Mouse (Mus musculus) layer of hippocampus, postnatal 10 days (tissue): ENCODE data around the gene Macf1. TPM values are rescaled to one million over a fixed set of nuclear protein-coding genes. Genes with fewer than 3 reads are reported as not detected.

Experiments
- DNase-seq, 2 experiments: peaks; one replicate each; pipeline ENCODE4 v3.0.0; 2021; ENCODE audit warnings: low spot score in 2 of 2
- microRNA-seq, 2 experiments: library from miRNA; unstranded; fragments of <30 nt; microRNA quantifications; one replicate each; pipeline ENCODE4 v1.2.0; 2021
- total RNA-seq, 2 experiments: library from RNA; stranded (reverse); gene quantifications; 2 replicates each; pipeline ENCODE4 v1.2.3; 2021

Macf1 gene
- total RNA-seq, 2 experiments from 2014 or later, result 242 to 248 TPM

- peak in 1 of 2 experiments; percentile 31 for DNase-seq
These were observed 361.2 kb downstream of the Macf1 start for GRCm38 (mm10) chr4:123322910-123323309.

- no peak for DNase-seq
These were observed 369.7 kb downstream of the Macf1 start for GRCm38 (mm10) chr4:123314497-123314896.

- no peak for DNase-seq
These were observed 371.1 kb downstream of the Macf1 start for GRCm38 (mm10) chr4:123313010-123313409.

- no peak for DNase-seq
These were observed 372.3 kb downstream of the Macf1 start for GRCm38 (mm10) chr4:123311845-123312244.

DNA sequence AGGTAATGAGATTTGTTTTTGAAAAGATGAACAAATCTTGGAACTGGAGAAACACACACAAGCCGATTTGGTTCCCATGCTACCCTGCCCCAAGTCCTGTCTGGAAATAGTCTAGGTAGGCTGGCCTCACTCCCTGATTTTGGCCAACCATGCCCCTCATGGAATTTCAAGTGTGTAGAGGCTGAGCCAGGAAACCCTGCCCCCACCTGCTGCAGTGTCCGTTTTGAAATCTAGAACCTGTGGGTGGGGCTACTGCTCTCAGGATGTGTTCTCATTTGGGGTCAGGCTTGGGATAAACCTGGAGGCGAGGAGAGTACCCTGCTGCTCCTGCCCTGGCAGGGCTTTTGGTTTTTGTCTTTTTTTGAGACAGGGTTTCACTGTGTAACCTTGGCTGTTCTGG is 375.9 kb downstream of the Macf1 start:
- DNase-seq, result no peak

GRCm38 (mm10) chr4:123306999-123307398 is 377.2 kb downstream of the Macf1 start:
- no peak for DNase-seq

DNA sequence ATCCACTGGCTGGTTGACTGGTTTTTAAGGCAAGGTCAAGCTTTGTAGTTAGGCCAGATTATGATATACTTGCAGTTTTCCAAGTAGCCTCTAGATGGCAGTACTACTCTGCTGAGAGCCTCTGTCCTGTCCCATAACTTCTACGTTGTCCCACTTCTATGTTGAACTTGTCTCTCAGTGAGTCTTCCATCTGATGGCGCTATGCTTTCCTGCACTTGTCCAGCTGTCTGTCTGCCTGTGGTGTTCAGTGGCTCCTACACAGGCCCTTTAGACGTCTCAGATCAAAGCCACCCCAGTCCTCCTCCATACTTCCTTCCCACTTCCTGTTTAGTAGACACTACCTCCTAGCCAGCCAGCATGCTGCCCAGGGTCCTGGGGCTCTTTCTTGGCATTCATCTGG is 378.4 kb downstream of the Macf1 start:
- peak; percentile 23 to 43 for DNase-seq

Small RNAs within 50 kb of the gene (microRNA-seq; reads per million reads assigned to microRNA genes)
- gene Mir6398, result 0 reads per million in 2 experiments

Other genes with a start within 250 kb of the Macf1 start
- 100 to 1,000 TPM; 174 to 175 TPM for gene Ndufs5, start 33.8 kb upstream of the Macf1 start, total RNA-seq
- gene Akirin1, start 66.0 kb upstream of the Macf1 start, total RNA-seq, result 10 to 100 TPM; 57.8 to 77.0 TPM
- 1 to 10 TPM; 1.4 to 3.7 TPM for gene Rhbdl2, start 103.5 kb upstream of the Macf1 start, total RNA-seq
- not detected for gene 4933427I04Rik, start 175.3 kb upstream of the Macf1 start, total RNA-seq
- gene Mycbp, start 220.5 kb upstream of the Macf1 start, total RNA-seq, result 10 to 100 TPM; 16.1 to 17.2 TPM
- gene Rragc, start 233.1 kb upstream of the Macf1 start, total RNA-seq, result 10 to 100 TPM; 44.3 to 49.9 TPM
- not detected for gene 4930535I16Rik, start 233.7 kb upstream of the Macf1 start, total RNA-seq